Mouse (Mus musculus) adrenal gland, postnatal 4 days (tissue): ENCODE measurements around the gene Rad54l2. TPM values are rescaled to one million over a fixed set of nuclear protein-coding genes. Genes with fewer than 3 reads are reported as not detected.

Source experiments
- DNase-seq, 2 experiments: peaks; one replicate each; pipeline ENCODE4 v3.0.0; 2021 to 2022; ENCODE audit warnings: low spot score in 2 of 2, mixed read lengths in 2 of 2
- total RNA-seq, 2 experiments: library from RNA; stranded (reverse); gene quantifications; 2 replicates each; pipeline ENCODE4 v1.2.3; 2021

Gene Rad54l2
- total RNA-seq, 2 experiments from 2014 or later, result 27.5 to 27.8 TPM

- no peak for DNase-seq
These were observed 34.7 kb downstream of the Rad54l2 start for GRCm38 (mm10) chr9:106754311-106754710.

GRCm38 (mm10) chr9:106752135-106752534 lies 36.9 kb downstream of the Rad54l2 start:
- DNase-seq, result no peak

- DNase-seq, result no peak
These were observed 49.0 kb downstream of the Rad54l2 start for GRCm38 (mm10) chr9:106739962-106740361.

GRCm38 (mm10) chr9:106739056-106739455 lies 49.9 kb downstream of the Rad54l2 start:
- no peak for DNase-seq

- DNase-seq, result no peak
These were observed 50.6 kb downstream of the Rad54l2 start for GRCm38 (mm10) chr9:106738199-106738985.

- DNase-seq, result no peak
These were observed 55.3 kb downstream of the Rad54l2 start for GRCm38 (mm10) chr9:106733690-106734089.

GRCm38 (mm10) chr9:106729416-106729815 lies 59.6 kb downstream of the Rad54l2 start:
- DNase-seq, result no peak

- no peak for DNase-seq
These were observed 62.1 kb downstream of the Rad54l2 start for GRCm38 (mm10) chr9:106726891-106727290.

- no peak for DNase-seq
These were observed 63.6 kb downstream of the Rad54l2 start for GRCm38 (mm10) chr9:106725435-106725834.

GRCm38 (mm10) chr9:106724864-106725263 lies 64.1 kb downstream of the Rad54l2 start:
- no peak for DNase-seq

GRCm38 (mm10) chr9:106716729-106717128 lies 72.3 kb downstream of the Rad54l2 start:
- DNase-seq, result no peak

GRCm38 (mm10) chr9:106716232-106716631 lies 72.8 kb downstream of the Rad54l2 start:
- DNase-seq, result no peak

GRCm38 (mm10) chr9:106712470-106712869 lies 76.5 kb downstream of the Rad54l2 start:
- DNase-seq, result no peak

- no peak for DNase-seq
These were observed 96.0 kb downstream of the Rad54l2 start for GRCm38 (mm10) chr9:106692973-106693481.

GRCm38 (mm10) chr9:106688834-106689233 lies 100.2 kb downstream of the Rad54l2 start:
- no peak for DNase-seq

- DNase-seq, result peak; percentile 33 to 48
These were observed 101.9 kb downstream of the Rad54l2 start for GRCm38 (mm10) chr9:106686983-106687650.

- peak; percentile 37 to 67 for DNase-seq
These were observed 103.5 kb downstream of the Rad54l2 start, which contains the start of gene Tex264 for GRCm38 (mm10) chr9:106685249-106686101. Tex264 (minus strand) TSS chr9:106685927.

- DNase-seq, result no peak
These were observed 104.1 kb downstream of the Rad54l2 start for GRCm38 (mm10) chr9:106684918-106685248.

- no peak for DNase-seq
These were observed 104.7 kb downstream of the Rad54l2 start for GRCm38 (mm10) chr9:106684093-106684872.

- DNase-seq, result no peak
These were observed 108.0 kb downstream of the Rad54l2 start for GRCm38 (mm10) chr9:106681026-106681425.

- DNase-seq, result no peak
These were observed 110.8 kb downstream of the Rad54l2 start for GRCm38 (mm10) chr9:106678242-106678641.
